Mouse (Mus musculus): ENCODE results near the gene Dlg5.

DNA sequence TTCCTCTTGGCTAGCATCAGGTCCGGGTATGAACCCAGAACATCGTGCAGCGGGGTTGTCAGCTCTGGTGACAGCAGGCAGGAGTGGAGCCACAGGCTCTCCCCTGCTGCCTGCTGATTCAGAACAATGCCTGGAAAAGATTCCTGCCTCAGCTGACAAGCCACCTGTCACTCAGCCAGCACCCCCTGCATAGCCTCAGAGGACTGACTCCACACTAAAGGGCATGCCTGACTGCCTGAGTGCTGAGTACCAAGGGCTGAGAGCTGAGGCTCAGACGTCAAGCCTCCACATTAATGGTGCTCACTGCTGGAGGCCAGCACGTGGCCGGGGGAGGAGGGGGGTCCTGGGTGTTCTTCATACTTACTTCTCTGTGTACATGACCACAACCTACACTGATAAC lies 72.4 kb downstream of the Dlg5 start:
- no peak for TF ChIP-seq CTCF (IDR thresholded peaks at IDR 0.05; ENCODE audit: low read depth)
- TF ChIP-seq EP300 (IDR thresholded peaks at IDR 0.05; ENCODE audit: low read depth), result no peak

Data from heart, postnatal 0 days (tissue).